Mouse (Mus musculus) cerebellum, adult 2 months (tissue): ENCODE results near the gene Nxph1. TPM values are rescaled to one million over a fixed set of nuclear protein-coding genes. Genes with fewer than 3 reads are reported as not detected.

ENCODE experiments used
- DNase-seq, 2 experiments: peaks; one replicate each; pipeline ENCODE4 v3.0.0; 2021
- H3K27ac ChIP-seq: fragments of 200-500 bp; 2 replicates; pipeline ENCODE4 v1.5.1; 2012; ENCODE audit warnings: low read length, control low read depth, inconsistent platforms; ENCODE audit not compliant: insufficient read depth
- H3K27me3 ChIP-seq: fragments of 200-500 bp; 2 replicates; pipeline ENCODE4 v1.6.1; 2012; ENCODE audit warnings: inconsistent platforms, mild to moderate bottlenecking, low read length, moderate library complexity; ENCODE audit not compliant: control insufficient read depth, insufficient read depth
- H3K4me1 ChIP-seq: fragments of 200-500 bp; 2 replicates; pipeline ENCODE4 v1.6.1; 2011; ENCODE audit warnings: low read length; ENCODE audit not compliant: control insufficient read depth, insufficient read depth
- H3K4me3 ChIP-seq: fragments of 200-500 bp; replicated peaks from 2 replicates; pipeline ENCODE3; 2011; ENCODE audit warnings: mild to moderate bottlenecking, low read depth, low read length, control low read depth; ENCODE audit not compliant: insufficient read depth
- CTCF ChIP-seq: fragments of 200-500 bp; IDR thresholded peaks from 2 replicates; pipeline ENCODE4 v1.5.1; 2011; ENCODE audit warnings: low read depth, mild to moderate bottlenecking, control low read depth, low read length, moderate library complexity, borderline replicate concordance; ENCODE audit not compliant: insufficient read depth
- POLR2A ChIP-seq: fragments of 200-500 bp; IDR thresholded peaks from 2 replicates; pipeline ENCODE4 v1.6.1; 2011; ENCODE audit warnings: low read length, control low read depth, borderline replicate concordance; ENCODE audit not compliant: insufficient read depth
- WGBS: fragments of 180-500 bp; shearing (Covaris S2); methylation state at CpG from one replicate; pipeline ENCODE4 v1.1.7; 2018; 5-methylcytosine and 5-hydroxymethylcytosine counted together
- polyA plus RNA-seq: library from polyadenylated mRNA; depleted of rRNA; stranded (reverse); fragments of >200 nt; gene quantifications from 2 replicates; pipeline ENCODE4 v1.2.3, GENCODE M21; 2012; rRNA removed

Gene Nxph1
- polyA plus RNA-seq, result 22.5 and 24.7 TPM in 2 replicates

DNA sequence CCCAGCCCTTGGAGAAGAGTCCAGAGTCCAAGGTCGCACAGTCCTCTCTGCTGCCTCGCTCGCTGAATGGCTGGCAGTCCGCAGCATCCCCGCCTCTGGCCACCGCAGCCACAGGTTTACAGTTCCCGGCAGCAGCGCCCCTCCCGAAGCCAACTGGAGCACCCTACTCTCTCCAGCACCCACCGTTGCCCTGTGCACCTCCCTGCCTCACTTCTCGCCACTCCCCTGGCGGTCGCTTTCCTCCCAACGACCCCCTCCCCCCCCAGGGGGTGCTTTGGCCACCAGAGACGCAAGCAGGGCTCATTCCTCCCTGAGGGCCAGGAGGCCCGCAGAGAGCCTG lies at the start of gene Nxph1:
Nxph1 (plus strand) TSS at position 301 of the 340 bp plus-strand sequence.
- no peak within 1 kb of the TSS for H3K27ac ChIP-seq
- no peak for DNase-seq
- 4% methylated on average over 16 of the region's 16 CpGs for WGBS
- TF ChIP-seq POLR2A (no peak), CTCF (no peak)
- peaks cover 3% of the 10 kb centered on the region; the same call in 1 of the 2 replicates for H3K27me3 ChIP-seq
- H3K4me3 ChIP-seq, result peak within 1 kb of the TSS; percentile 47
- no peaks in the 10 kb centered on the region for H3K4me1 ChIP-seq

DNA sequence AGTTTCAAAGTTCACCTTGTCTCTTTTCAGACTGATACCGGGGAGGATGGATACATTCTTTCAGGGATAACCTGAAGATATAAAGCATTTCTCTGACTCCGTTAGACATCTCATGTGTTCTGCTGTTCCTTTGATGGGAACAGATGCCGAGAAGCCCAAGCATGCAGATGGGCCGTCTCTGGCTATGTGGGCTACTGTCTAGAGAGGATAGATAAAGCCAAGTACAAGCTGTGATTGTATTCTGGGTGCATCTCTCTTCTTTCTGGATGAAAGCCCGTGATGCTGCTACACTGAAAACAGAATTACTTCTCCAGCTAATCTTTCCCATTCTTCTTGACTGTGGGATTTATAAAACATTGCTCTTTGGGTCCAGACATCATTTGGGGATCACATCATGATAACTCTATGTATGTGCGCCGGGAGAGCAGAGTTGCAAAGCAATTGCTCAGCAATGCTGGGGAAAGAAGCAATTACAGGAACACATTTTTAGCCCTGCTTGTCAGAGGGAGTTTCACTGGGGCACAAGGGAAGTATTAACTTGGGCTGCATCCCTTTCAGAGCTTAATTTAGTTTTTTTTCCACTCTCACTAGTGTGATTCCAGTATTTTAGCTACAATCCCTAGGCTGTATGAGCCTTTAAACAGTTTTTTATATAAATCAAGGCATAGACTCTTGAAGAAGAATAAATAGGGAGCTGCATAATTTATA lies 48.1 kb upstream of the Nxph1 start:
- WGBS, result 29% methylated on average over 7 of the region's 7 CpGs

DNA sequence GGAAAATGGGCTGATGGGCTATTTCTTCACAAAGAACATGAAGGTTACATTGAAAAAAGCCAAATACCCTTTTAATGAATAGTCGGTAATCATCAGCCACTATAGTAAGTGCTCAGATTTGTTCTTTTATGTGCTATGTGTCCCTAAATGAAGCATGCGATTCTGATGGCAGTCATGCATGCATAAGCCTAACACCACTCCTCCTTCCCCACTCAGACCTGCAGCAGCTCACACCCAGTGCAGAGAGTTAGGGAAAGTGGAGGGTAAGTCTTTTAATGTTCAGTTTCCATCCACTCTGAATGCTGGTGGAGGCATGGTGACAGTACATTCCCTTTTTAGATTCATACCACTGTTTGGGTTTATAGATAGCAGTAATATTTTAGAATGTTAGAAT lies 47.5 kb upstream of the Nxph1 start:
- no peak for DNase-seq
- Histone ChIP-seq H3K27me3 (no peaks in the 10 kb centered on the region), H3K4me1 (no peaks in the 10 kb centered on the region), H3K27ac (no peak overlapping the region), H3K4me3 (no peak overlapping the region)
- WGBS, result 29% methylated on average over 2 of the region's 2 CpGs
- TF ChIP-seq POLR2A (no peak), CTCF (no peak)

More for the DNA sequence above, 48.1 kb upstream of the Nxph1 start:
- Histone ChIP-seq H3K27ac (no peak overlapping the region), H3K4me1 (no peaks in the 10 kb centered on the region), H3K27me3 (no peaks in the 10 kb centered on the region), H3K4me3 (no peak overlapping the region)
- TF ChIP-seq CTCF (no peak), POLR2A (no peak)
- no peak for DNase-seq

DNA sequence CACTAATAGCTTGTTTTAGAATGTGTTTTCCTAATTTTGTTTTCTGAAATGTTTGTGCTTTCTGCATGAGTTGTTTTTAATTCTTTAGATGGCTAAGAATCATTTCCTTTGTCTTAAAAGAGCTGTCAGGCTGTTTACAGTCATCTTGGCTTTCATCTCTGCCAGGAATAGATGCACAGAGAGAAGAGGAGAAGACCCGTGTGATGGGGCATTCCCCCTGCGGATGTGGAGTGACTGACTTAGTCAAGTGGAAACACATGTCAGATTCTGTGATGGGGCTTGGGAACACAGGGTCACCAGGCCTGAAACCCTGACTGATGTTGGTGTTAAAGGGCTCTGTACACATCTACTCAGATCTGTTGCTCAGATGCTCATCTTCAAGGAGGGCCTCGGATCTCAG lies 40.3 kb upstream of the Nxph1 start:
- H3K27ac ChIP-seq, result no peak overlapping the region
- H3K4me1 ChIP-seq, result no peaks in the 10 kb centered on the region
- no peaks in the 10 kb centered on the region for H3K27me3 ChIP-seq
- DNase-seq, result no peak
- H3K4me3 ChIP-seq, result no peak overlapping the region
- TF ChIP-seq CTCF (no peak), POLR2A (no peak)
- WGBS, result 37% methylated on average over 3 of the region's 3 CpGs

DNA sequence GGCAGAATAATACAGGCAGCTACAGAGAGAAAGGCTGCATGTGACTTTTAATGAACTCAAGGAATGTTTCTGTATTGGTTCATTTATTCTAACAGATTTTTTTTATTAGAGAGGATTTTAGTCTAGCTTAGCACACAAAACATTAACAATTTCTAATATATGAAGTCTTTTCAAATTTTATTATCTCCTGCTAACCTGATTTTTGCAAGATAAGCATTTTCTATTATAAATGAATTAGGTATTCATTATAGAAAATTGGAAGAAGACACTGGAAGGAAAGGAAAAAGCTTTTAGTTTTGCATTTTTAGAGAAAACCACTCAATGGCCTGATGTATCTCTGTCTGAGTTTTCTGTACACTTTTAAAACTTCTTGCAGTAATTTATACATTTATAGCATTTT lies 34.8 kb upstream of the Nxph1 start:
- H3K4me1 ChIP-seq, result no peaks in the 10 kb centered on the region
- DNase-seq, result no peak
- no peaks in the 10 kb centered on the region for H3K27me3 ChIP-seq
- H3K4me3 ChIP-seq, result no peak overlapping the region
- H3K27ac ChIP-seq, result no peak overlapping the region
- no peak for TF ChIP-seq POLR2A
- no peak for TF ChIP-seq CTCF

DNA sequence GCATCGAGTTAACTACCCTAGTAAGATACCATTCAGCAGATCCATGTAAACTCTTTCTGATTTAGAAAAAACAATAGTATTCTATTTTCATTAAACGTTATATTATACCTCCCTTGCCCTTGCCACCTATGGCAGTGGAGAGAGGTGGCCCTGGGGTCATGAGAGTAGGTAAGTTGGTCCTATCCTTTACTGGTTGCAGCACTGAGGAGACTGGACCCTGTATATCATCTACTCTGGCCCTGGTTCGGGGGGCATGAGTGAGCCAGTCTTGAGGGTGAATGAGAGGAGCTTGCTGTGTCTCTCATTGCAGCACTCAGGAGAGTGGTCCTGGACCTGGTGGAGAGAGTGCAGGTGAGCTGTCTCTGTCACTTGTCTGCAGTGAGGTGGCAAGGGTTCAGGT lies 33.5 kb upstream of the Nxph1 start:
- Histone ChIP-seq H3K27me3 (no peaks in the 10 kb centered on the region), H3K4me3 (no peak overlapping the region), H3K4me1 (no peaks in the 10 kb centered on the region), H3K27ac (no peak overlapping the region)
- no peak for TF ChIP-seq POLR2A
- TF ChIP-seq CTCF, result no peak
- WGBS, result 87% methylated on average over 3 of the region's 3 CpGs
- no peak for DNase-seq

DNA sequence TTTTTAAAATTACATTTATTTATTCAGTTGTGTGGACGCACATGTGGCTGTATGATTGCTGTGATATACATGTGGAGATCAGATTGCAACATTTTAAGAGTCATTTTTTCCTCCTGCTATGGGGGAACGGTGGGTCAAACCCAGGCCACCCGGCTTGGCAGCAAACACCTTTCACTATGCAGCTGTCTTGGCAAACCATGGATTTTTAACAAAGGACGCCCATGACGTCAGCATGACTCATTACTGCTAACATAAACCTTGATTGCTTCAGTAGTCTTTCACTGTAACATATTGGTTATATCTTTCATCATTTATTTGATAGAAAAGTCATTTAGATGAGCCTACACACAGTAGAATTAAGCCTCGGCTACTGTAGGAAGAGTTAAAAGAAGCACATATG lies 23.8 kb upstream of the Nxph1 start:
- no peak for TF ChIP-seq CTCF
- no peak for TF ChIP-seq POLR2A
- H3K4me3 ChIP-seq, result no peak overlapping the region
- no peak for DNase-seq
- H3K27me3 ChIP-seq, result no peaks in the 10 kb centered on the region
- H3K4me1 ChIP-seq, result no peaks in the 10 kb centered on the region
- WGBS, result 46% methylated on average over 6 of the region's 6 CpGs
- no peak overlapping the region for H3K27ac ChIP-seq

DNA sequence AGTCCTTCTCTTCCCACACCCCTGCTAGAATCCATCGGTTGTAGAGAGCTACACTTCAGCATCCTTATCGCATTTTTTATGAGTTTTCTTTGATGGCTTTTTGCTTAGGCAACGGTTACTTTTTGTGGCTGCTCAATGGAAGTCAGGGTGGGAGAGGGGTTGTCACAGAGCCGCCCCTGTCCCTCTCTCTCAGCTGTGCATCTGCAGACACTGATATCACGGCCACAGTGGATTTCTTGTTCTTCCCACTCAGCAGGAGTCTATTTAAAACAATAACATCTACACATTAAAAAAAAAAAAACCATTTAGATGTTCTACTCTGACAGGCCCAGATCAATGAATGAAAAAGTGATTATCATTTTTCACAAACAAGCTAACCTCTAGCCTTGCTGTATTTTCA lies 13.0 kb upstream of the Nxph1 start:
- TF ChIP-seq POLR2A (no peak), CTCF (no peak)
- Histone ChIP-seq H3K27me3 (no peaks in the 10 kb centered on the region; the same call in 1 of the 2 replicates), H3K27ac (no peak overlapping the region), H3K4me3 (no peak overlapping the region), H3K4me1 (no peaks in the 10 kb centered on the region)
- no peak for DNase-seq
- WGBS, result 36% methylated on average over 5 of the region's 5 CpGs

DNA sequence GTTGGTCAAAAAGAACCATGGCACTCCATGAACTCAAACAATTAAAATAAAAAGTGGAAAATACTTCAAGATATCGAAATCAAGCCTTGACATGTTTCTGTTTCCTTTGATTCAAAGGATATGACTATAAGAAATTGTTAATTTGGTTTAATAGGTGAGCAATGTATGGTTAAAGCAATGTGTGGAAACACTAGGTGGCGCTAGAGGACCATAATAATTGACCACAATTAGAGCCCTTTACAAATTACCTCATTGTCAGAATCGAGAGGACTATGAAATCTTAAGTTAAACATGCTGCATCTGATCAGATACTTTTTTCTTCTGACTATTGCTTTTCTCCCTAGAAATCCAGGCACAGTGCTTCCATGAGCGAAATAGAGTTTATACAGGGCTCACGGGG lies 12.5 kb upstream of the Nxph1 start:
- Histone ChIP-seq H3K27ac (no peak overlapping the region), H3K27me3 (no peaks in the 10 kb centered on the region; the same call in 1 of the 2 replicates), H3K4me3 (no peak overlapping the region), H3K4me1 (no peaks in the 10 kb centered on the region)
- peak; percentile 37 to 54 for DNase-seq
- 17% methylated on average over 5 of the region's 5 CpGs for WGBS
- TF ChIP-seq POLR2A (no peak), CTCF (peak; percentile 44; the same call in 1 of the 2 replicates)
